Mouse (Mus musculus): ENCODE measurements around the gene Nfia.

Nfia gene

DNA sequence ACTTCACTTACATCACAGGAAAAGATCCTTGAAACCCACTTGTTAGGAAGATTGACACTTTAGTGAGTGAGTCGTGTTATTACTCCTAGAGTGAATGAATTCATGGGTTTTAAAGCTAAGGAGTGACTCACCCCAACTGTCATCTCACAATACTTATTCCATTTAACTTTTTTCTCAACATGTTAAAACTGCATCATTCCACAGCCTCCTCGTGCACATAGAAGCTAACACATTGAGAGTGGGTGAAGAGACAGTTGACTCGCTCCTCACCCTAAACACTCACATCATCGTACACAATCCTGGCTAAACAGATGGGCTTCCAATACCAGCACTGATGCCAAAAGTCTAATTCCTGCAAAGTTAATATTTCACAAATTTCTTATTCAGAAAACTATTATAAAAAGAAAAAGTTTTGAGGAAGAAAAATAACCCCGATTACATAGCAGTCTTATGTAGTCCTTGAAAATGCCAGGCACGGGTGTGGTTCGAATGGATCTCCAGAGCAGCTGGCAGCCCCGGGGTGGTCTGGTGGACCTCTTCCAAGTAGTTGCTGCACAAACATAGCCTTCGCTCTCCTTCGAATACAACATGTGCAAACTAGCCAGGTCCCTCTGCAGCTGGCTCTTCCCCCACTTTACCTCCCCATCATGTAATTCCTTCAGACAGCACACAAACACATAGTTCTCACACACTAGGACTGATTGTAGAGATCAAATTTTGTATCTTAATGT, 178.0 kb downstream of the Nfia start:
- no peak for DNase-seq (ENCODE audit: low read depth)

DNA sequence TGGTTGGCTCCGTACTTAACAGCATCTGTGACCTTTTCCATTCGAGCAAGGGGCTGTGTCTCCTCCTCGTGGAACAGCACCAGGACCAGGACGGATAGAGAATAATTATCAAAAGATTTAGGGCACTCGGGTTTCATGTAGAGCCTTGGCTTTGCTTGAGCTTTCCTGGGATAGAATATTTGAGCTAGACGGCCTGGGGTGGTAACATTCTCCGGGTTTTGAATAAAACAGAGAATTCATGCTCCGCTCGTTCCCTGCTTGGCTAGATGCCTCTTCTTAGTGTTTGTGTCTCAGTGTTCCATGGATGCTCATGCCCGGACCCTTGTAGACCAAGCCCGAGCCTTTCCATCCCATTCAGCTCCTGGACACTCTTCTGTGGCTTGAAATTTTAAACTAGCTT, 181.4 kb downstream of the Nfia start:
- DNase-seq (ENCODE audit: low read depth) = no peak

DNA sequence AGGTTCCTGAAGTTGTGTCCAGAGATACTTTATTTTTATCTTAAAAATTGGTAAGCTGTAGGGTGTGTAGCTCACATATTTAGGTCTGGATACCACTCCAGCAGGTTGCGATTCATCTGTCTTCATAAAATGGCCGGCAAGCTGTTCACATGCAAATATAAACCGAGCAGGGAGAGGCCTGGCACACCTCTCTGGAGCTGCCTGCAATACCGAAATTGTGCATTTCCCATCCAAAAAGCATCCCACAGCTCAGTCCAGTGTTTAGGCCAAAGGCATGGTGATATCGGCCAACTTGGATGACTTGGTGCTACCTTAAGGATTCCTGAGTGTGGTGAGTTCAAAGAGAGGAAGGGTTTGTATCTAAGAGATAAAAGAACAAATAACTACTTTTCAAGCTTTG, 185.6 kb downstream of the Nfia start:
- DNase-seq (ENCODE audit: low read depth) = no peak

DNA sequence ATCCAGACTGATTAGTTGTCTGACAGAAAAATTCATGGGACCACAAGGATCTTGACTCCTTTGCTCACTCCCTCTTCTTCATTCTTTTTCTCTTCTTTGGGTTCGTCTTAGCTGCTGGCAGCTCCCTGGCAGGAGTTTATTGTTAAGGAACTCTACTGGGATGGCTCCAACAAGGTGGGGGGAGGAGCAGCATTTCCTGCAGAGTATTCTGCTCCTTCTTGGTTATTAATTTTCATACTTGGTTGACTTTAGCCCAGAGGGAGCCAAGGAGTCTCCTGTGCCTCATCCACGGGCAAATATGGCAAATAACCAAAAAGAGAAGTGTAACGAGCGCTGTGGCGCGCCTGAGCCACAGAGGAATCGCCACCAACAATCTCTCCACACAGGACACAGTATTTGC, 190.3 kb downstream of the Nfia start:
- DNase-seq (ENCODE audit: low read depth) = no peak

DNA sequence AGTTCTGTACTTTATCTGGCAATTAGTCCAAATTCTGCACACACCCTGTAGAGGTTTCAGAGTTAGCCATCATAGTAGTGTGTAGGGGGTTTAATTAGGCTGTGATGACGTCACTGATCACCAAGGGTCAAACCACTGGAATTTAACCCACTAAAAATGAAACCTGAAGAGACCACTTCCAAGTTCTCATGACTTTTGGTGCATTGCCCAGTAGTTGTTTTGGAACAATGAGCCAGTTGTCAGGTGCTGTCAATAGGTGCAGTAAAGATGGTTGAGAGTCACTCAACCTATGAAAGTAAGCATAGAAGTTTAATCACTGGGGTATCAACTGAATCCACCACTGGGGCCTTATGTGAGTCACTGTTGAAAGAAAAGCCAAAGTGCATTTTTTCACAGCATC, 191.4 kb downstream of the Nfia start:
- no peak for DNase-seq (ENCODE audit: low read depth)

DNA sequence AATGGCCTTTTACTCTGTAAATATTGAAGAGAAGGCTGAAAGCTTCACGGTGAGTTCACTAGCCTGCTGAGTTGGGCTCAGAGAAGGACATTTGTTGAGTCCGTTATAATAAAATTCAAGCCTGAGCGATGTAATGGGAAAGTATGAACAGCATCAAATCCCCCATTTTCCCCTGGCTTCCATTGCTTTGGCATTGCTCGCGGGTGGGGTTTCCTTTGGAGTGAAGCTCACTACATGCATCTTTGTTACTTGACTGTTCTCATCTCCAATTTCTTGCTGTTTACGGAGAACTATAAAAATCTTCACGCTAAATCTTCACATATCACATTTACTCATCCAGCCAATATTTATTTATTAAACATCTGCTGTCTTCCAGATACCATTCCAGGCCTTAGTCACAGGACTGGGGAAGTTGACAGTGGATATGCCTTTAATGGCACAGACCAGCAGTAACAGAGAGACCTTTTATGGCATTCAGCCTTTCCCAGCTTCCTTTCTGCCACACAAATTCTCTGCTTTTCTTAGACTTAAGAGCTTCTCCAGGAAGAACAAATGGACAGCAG, 196.3 kb downstream of the Nfia start:
- DNase-seq (ENCODE audit: low read depth) = no peak

DNA sequence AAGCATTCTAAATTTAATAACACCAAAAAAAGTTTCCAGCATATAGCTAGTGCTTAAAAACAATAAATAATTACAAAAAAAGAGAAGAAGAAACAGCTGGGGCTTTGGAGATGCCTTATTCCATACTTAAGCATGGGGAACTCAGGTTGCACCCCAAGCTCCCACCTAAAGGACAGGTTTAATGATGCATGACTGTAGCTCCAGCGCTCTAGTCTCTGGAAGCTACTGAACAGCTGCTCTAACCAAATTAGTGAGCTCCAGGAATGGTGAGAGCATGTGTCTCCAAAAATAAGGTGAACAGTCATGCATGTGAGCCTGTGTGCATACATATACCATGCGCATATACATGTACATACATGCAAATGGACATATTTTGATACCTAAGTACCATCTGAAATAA, 200.5 kb downstream of the Nfia start:
- no peak for DNase-seq (ENCODE audit: low read depth)

DNA sequence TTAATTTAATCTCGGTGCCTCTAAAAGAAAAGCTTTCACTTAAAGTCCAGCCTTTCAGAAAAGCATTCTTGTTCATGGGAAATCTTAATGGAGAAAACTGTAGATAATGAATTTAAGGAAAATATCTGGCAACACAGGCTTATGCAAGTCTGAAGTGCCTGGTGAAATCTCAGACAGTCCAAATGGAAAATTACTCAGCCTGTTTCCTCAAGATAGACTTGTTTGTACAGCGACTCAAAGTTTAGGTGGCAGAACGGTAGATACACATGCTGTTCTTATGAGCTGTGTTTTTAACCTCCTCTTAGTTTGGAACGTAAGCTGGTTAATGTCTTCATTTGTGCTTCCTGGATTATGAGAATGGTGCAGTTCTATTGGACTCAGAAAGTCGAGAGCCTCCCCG, 201.5 kb downstream of the Nfia start:
- no peak for DNase-seq (ENCODE audit: low read depth)

DNA sequence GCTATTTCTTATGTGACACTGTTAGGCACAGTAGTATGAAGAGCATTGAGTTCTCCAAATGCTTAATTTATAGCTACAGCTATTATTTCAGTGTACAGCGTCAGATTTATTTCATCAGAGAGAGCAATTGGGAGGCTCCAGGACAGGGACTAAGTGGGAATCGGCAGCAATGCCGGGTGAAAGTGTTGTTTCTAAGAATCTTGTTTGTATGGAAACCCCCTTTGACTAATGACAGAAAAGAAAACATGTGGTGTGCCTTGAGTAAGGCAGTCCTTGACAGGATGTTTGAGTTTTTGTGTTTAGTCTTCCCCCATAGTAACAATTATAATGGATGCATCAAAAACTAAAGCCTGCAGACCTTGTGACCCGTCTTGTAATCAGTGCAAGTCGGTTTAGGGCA, 204.4 kb downstream of the Nfia start:
- no peak for DNase-seq (ENCODE audit: low read depth)

DNA sequence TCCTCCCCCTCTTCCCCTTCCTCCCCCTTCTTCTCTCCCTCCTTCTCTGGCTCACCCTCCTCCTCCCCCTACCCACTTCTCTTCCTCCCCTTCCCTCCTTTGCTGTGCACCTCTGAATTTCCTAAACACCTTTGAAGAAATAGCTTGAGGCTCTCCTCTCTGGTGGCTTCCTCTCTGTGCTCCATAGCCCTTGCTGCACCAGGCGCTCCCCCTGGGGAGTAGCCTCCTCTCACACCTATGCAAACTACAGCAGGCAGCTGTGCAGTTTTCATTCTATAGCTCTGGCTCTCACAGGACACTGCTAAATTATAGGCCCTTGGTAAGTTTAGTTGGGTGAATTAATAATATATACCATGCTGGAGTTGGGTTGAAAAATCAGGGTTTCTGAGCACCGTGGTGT, 211.8 kb downstream of the Nfia start:
- DNase-seq (ENCODE audit: low read depth) = no peak

DNA sequence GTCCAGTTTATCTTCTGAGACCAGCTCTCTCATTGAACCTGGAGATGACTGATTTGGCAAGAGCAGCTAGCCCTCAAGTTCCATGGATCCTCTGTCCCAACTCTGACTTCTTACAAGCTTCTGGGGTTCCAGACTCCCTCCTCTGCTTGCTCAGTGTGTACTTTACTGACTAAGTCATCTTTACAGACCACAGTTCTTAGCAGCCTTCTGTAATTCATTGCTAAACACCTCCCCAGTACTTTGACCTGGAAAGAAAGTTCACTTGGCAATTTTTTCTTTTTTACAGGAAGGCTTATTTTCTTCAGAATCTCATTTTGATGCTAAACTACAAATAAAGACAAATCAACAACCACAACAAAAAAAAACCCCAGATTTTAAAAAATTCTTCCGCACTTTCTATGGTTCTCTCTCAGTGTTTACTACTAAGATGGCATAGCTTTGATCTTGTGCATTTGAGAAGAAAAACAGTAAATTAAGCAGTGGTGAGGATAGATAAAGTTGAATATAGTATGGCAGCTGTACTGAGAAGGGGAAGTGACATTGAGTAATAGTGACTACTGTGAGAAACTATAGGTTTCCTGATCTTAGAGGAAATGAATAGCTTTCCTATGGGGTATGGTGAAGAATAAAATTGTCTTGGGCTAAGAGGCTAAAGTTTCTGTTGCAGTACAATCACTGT, 213.7 kb downstream of the Nfia start:
- DNase-seq (ENCODE audit: low read depth) = no peak

DNA sequence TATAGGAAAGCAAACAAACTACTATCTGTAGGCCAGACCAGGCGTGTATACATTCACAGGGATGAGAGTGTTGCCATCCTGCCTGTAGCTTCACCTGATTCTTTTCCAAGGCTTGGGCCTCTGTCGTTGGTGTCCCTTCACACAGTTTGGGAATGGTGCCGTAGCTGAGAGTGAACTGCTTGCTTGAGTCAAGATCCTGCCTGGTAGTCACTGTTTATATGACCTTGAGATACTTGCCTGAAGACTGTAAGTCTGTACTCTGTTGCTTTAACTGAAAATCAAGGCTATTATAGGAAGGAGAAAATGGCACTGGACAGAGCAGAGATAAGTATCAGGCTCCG, 214.2 kb downstream of the Nfia start:
- no peak for DNase-seq (ENCODE audit: low read depth)

DNA sequence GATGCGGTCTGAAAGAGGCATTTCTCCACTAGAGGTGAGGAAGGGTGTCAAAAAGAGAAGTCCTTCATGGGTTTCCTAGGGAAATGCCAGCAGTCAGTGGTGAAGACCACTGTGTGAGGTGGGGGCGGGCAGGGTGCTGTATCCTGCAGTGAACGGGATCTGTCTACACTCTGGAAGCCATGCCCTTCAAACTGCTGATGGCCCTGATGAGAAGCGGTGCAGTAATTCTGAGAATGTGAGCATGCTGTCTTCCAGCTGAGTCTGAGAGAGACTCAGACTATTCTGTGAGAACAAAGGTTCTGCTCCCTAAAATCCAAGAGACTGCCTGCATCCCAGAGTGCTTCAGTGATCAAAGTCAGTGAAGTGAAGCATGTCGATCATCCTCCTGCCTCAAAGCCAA, 216.2 kb downstream of the Nfia start:
- no peak for DNase-seq (ENCODE audit: low read depth)

DNA sequence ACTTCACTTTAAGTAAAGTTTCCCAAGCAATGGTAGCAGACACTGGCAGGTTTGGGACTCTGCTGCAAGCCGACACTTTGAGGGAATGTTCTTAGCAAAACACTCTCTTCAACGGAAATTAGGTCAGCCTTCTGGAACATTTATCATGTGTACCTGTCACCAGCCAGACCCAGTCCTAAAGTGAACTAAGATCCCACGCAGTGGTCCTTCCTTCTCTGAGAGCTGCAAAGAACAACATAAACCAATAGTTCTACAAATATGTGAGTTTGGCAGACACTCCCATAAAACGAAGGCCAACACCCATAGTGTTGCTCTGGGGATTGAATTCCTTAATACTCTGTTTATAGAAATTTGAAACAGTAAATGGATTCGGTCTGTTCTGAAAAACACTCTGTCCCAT, 217.9 kb downstream of the Nfia start:
- no peak for DNase-seq (ENCODE audit: low read depth)

DNA sequence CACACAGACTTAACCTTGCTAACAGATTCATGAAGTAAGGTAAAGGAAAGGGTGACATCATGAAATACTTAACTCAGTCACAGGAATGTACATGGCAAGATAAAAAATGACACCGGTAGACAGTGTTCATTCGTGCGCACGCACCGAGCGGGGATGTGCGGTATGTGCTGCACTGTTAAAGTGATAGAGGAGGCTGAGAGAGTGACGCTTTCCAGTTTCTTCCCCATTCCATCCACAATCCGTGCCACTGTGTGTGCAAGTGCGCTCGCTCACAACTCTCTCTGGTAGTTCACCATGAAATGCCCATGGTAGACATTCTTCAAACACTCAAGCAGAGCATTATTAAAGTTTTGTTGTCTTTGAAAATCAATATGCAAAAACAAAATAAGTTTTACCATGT, 218.9 kb downstream of the Nfia start:
- DNase-seq (ENCODE audit: low read depth) = no peak

DNA sequence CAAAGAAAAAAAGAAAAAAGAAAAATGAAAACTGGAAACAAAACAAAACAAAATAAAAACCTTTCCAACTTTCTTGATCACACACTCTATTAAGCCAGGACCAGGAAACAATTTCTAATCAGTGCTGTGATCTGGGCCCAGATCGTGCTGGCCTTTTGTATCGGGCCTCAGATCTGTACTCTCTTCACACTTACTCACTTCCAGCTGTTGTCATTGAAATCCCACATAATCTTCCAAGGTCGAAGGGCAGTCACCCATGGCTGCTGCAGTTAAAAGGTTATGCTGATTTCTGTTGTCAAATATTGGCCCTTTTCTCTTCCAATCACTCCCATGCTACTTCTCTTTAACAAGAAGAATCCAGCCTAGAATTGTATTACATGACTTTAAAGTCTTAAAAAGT, 219.3 kb downstream of the Nfia start:
- no peak for DNase-seq (ENCODE audit: low read depth)

DNA sequence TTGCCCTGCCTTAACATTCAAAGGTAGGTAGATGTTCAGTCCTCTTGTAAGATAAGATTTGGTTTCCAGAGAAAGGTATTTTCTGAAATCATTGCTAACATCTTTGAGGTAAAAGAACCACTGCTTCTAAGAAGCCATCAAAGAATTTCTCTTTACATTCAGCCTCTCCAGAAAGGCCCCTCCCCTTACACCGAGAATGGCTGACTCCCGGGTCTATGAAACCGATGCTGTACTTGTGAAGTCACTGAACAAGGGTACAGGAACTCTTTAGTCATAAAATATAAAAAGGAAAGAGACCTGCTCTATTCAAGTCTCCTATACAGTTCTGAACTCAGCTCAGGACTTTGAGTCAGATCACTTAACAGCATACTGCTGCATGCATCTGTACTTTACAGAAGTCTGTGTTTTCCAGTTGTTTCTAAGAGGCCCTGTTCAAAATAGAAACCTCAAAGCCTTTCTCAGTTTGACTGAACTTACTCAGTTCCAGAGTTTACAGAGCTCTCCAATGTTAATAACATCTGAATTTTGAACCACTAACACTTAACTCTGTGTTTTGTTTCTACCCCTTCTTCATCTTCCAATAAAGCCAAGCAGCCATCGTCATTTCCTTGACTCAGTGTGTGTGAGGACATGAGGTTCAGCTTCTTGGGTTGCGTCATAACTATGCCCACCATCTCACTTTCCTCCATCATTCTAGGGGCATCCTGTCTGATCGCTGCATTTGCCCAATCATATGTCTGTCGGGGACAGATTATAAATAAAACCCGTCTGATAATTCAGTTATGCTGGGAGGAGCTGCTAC, 223.6 kb downstream of the Nfia start:
- no peak for DNase-seq (ENCODE audit: low read depth)

DNA sequence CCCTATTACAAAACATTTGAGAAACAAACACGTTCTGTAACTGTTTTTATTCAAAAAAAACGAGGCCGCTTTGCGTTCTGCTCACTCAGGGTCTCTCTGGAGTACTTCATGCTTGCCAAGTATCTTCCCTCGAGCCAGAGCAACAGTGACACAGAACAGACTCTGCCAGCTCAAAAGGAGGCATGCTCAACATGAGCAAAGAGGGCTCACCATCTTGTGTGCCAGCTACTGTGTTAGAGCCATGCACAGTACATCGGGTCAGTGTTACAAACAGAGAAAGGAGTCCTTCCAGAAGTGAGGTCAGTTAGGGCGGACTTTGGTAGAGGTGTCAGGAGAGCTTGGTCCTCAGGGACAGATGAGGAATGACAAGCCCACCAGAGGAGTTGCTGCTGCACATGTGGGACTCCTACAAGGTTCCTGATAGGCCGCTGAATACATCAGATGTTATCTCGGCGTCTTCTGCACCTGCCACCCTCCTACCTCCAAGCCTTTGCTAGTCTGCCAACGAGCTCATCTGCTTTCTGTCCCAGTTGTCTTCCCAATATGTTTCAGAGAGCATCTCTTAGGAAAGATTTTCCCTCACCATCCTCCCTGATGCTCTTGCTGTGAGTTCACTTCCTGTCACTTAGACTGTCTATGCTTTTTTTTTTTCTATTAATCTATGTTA, 224.8 kb downstream of the Nfia start:
- DNase-seq (ENCODE audit: low read depth) = no peak

DNA sequence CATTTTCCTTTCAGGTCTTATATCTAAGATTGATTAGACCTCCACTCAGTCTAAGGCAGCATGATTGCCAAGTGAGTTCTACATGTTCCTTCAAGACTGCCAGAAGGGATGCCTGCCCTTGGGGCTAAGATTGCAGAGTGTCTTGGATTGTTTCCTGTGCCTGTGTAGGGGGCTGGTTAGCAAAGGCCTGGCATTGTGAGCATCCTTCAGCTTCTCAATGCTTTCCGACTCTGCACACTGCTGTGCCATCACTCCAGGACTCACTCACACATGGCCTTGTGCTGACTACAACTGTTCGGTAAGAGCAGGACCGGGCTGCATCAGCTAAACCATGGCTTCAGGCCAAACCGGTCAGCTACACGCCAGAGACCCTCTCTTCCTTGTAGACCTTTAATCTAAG, 229.7 kb downstream of the Nfia start:
- no peak for DNase-seq (ENCODE audit: low read depth)

DNA sequence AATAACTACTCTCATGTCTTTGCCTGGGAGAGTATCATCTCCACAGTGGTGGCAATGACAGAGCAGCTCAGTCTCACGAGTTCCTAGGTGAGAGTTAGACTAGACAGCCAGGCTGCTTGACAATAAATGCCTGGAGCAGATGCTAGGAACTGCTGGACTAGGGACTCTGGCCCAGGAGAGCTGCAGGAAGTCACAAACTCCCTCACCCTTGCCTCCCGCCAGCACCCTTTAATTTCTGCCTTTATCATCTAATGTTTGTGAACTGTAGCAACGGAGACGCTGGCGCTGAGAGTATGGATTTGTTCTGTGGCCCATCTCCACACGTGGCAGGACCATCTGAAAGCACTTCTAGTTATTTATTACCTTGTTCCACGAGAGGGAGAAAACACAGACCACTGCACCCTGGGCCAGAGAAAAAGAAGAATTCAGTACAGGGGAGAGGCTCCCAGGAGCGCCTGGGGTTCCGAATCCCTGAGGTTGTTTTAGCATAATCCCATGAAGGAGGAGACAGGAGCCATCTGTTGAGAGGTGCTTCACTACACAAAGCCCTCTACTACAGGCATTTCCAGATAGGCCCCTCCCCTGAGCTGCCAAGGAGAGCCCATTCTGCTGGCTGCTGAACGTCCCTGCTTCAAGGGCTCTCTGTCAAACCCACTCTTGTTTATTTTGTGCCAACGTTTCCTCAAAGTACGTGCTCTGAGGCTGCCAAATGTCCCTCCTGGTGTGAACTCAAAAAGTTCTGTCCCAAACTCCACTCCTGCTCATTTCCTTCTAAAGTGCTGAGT, 231.0 kb downstream of the Nfia start:
- DNase-seq (ENCODE audit: low read depth) = no peak

DNA sequence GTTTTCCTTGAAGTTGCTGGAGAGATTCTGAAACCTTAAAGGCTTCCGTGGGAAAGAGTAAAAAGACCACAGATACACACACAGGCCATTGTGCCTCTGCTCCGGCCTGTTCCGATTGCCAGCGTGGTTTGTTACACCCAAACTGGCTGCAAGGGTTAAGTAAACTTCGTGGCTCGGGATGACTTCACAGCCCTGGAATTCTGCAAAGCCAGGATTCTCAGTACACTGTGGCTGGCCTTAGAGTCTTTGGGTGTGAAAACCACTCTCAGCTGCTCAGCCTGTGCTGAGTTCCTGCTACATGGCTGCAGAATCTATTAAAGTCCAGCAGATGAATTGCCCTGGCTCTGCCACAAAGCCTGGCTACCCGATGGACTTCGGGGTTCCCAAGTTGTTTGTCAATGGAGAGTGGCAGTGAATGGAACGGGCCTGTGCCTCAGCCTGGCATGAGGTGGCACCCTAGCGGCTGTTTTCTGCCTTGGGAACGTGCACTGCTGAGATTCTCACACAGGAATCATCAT, 231.6 kb downstream of the Nfia start:
- no peak for DNase-seq (ENCODE audit: low read depth)
